Mouse (Mus musculus) thymus, postnatal 25 days (tissue): ENCODE results near the gene Rasl2-9.
"Not testable (repeated sequence)": the region's sequence is repeated elsewhere in the genome, so short reads cannot be mapped to it uniquely, and the experiment has no call there.

Experiments used
- DNase-seq: peaks from one replicate; pipeline ENCODE4 v3.0.0; 2022

Gene Rasl2-9

DNA sequence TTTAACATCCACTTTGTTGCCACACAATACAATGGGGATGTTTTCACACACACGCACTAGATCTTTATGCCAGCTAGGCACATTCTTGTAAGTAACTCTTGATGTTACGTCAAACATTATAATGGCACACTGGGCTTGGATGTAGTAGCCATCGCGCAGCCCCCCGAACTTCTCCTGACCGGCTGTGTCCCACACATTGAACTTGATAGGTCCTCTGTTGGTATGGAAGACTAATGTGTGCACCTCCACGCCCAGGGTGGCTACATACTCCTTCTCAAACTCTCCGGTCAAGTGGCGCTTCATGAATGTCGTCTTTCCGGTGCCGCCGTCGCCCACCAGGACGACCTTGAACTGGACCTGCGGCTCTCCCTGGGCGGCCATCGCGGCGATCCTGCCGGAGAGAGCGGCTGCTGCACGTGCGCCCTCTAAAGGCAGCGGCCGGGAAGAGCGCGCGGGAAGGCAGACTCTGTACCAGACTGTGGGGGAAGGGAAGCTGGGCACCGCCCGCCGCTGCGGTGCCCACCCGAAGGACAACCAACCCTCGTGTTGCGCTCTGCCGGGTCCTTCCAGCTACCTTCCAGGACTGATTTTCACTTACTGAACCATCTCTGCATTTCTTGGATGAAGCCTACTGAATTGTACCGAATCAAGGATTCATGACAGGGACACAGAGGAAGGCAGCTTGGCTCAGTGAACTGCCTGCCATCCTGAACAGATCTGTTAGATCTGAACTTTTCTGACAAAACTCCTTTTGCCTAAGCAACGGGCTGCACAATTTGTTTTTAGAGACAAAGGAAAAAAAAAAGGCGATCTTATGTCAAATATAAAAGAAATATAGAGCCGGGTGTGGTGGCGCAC is at the start of gene Rasl2-9:
Gene Rasl2-9 (minus strand): TSS at position 402 of the 858 bp plus-strand sequence.
- DNase-seq: peak; percentile 63

DNA sequence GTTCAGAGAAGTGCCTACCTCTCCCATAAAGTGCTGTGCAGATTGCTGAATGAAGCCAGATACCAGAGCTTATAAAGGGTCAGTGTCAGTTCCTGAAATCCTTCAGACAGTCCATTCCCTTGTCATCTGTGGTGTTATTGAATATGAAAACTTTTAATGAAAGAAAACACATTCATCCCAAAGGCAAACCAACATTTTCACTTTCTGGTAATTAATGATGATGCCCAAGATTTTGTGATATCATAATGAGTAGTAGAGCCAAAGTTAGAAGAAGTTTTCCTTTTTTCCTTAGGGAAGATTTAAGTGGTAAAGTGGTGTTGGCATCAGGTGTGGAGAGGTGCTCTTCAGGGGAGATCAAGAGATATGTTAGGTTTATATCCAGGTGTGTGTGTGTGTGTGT is 23.8 kb upstream of the Rasl2-9 start, which contains the start of gene Vmn1r55:
Gene Vmn1r55 (minus strand): TSS at position 101 of the 400 bp plus-strand sequence.
- not testable (repeated sequence) for DNase-seq

DNA sequence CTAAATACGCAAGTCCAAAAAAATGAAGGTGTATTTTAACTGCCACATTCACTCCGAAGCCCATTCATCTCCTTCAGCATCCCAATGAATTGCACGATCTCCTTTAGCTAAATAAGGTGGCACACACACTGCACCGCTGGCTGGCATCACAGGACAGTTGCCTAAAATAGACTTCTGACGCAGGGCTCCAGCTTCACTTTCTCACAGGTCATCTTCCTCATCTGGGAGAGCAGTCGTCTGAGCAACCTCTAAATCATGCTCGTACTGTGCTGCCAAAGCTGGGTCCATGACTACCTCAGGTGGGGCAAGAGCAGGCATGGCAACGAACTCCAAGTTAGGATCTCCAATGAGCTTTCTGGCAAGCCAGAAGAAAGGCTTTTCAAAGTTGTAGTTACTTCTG is 672 bp downstream of the Rasl2-9 start:
- DNase-seq: no peak

DNA sequence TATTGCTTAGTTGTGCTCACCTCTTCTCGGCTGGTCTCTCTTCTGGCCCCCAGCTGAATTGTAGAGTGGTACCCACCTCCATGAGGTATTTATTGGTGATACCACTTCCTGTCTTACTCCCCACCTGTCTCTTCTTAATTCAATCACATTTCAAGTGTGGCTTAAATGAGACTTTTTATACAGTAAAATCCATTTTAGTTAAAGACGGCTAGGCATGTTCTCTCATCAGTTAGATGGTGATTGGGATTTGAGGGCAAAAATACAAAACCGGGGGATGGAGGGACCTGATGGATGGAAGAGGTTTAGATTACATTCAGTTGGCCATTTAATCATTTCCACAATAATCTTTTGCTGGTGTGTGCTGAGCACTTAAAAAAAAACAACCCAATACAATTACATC is 8.9 kb downstream of the Rasl2-9 start, which contains the start of gene Rfpl4:
Gene Rfpl4 (minus strand): TSS at position 101 of the 400 bp plus-strand sequence.
- DNase-seq: no peak

DNA sequence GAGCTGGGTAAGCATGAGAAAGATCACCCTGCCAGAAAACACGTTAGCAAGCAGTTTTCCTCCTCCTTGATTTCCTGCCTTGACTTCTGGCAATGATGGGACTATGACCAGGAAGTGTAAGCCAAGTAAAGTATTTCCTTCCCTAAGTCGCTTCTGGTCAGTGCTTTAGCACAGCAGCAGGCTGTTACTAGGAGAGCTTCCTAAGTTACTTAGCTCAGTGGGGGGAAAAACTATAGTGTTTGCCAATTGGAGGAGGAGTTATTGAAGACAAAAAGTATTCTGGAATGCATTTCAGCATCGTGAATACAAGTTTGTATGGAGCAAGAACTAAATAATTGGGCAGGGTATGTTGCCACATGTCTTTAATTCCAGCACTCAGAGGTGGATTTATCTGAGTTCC is 13.0 kb downstream of the Rasl2-9 start:
- no peak for DNase-seq

DNA sequence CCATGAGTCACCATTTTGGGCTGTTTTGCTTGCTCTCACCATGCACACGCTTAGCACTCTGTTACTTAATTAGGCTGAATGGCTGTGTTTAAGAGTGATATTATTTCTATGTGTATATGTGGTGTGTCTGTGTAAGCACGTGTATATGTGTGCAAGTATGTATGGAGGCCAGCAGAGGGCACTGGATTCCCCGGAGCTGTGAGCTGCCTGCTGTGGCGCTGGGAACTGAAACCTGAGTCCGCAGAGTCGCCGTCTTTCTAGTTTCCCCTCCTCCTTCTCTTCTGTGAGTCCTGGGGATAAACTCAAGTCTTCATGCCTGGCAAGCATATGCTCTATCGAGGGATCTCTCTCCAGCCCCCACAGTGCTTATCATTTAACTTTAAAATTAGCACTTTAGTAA is 16.4 kb downstream of the Rasl2-9 start:
- DNase-seq: no peak

DNA sequence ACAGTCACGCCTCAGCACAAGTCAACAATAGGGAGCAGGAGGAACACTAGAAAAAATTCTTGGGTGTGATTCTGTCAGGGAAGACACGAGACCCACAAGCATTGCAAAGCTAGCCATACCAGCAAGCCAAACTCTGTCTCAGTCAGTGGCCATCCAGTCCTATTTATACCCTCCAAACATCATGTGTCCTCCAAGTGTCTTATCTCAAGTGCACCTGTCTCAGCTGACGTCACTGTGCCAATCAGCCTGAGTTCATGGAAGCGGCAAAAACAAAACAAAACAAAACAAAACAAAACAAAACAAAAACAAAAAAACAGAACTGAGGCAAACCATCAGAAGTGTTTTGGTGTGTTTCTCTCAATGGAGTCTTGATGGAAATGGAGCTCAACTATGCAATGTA is 17.5 kb downstream of the Rasl2-9 start:
- no peak for DNase-seq

DNA sequence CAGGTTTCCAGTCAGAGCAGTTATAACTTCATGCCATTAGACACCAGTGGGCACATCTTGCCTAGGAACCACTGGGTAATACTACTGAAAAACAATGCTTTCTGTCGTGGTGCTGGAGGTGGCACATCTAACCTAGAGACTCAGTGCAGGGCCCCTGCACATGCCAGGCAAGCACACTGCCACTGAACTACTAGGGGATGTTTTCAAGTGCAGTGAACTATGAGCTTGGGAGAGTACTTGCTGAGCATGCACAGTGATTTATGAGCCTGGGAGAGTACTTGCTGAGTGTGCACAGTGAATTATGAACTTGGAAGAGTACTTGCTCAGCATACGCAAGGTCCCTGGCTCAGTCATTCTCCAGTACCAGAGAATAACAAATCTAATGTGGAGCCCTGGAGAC is 23.2 kb downstream of the Rasl2-9 start:
- DNase-seq: no peak

DNA sequence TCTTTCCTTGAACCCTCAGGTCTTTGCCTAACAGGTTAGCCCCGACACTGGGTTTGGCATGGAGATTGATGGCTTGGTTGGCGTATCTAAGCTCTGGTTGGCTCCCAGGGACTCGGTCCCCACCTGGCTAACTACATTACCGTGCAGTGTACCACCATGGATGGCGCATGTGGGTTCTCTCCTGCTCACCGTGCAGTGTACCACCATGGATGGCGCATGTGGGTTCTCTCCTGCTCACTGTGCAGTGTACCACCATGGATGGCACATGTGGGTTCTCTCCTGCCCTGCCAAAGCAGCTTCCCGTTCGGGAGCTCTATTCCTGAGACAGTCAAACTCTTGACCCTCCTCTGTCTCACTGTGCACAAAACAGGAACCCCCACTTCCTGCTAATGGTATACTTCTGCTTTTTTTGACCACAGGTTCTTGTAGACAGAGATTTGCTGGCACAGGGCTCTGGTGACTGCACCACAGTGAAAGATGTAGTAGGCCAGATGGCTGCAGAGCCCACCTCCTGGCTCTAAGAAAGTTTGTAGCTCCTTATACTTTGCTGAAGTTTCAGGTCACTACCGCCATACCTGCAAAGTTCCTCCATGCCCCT is 24.6 kb downstream of the Rasl2-9 start:
- no peak for DNase-seq

DNA sequence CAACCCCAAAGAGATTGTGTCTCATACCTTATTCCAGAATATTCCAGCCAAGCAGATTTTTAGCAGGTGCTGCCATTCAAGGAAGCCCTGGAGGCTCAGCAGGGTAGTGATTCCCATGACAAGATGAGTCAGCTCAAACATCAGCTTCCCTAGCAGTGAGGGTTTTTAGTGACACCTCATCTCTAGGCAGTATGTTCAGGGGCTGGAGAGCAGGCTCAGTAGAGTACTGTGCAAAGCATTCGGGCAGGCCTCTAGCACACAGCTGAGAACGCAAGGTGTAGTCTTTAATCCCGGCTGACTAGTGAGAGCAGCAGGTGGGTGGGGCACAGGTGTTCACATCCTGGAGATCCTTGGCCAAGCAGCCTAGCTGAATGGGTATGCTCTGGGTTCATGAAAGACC is 26.0 kb downstream of the Rasl2-9 start:
- DNase-seq: no peak

DNA sequence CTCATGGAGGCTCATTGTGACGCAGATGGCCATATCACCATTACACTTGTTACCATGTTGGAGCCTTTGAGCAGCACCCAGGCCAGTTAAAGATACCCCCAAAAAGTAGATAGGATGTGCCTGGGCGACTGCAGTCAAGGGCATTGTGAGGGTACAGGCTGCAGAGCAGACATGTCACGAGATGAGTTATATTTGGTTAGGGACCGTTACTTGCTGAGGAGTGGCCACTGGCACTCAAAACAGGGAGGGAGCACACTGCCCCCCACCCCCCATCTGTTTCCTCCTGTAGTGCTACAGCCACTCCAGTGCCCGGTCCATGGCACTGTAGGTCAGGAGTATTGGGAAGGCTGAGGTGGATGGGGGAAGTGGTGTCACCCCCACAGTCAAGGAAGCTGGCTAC is 27.0 kb downstream of the Rasl2-9 start:
- DNase-seq: no peak

DNA sequence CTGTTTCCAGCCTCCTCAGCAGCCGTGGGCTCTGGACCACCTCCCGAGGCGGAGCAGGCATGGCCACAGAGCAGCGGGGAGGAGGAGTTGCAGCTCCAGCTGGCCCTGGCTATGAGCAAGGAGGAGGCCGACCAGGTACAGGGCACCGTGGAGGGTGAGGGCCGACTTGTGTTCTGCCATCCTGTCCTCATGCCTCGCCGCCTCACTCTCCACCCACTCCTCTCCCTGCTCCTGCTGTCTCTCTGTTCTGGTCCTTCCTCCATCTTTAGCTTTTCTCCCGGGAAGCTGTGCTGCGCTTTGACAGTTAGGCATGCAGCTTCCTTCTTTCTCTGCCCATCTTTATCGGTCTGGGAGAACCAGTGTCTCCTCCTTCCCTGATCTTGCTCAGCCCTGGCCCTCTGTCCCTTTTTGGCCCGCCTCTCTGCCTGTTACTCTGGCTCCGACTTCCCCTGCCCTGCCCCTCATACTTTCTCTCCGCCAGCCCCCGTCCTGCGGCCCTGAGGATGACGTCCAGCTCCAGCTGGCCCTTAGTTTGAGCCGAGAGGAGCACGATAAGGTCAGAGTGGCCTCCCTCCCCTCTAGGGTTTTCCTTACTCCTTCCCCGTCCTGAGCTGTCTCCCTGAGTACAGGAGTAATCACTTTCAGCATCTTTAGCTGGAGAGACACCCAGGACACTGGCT is 32.8 kb downstream of the Rasl2-9 start:
- DNase-seq: no peak

DNA sequence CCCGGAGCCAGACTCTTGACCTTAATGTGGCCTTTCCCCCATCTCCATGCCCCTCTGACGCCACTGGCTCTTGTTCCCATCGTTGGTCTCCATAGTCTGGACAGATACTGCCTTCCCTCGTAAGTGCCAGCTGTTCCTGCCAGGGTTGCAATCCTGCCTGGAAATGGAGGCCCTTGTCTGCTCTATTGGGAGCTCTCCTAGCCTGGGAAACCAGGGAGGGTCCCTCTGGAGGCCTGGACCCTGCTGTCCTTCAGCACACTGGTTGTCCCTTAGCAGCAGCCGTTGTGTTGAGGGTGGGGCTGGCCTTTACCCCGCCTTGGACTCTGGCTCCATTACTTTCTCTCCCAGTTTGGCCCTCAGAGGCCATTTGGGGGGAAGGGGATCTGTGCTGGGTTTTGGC is 33.4 kb downstream of the Rasl2-9 start:
- no peak for DNase-seq

DNA sequence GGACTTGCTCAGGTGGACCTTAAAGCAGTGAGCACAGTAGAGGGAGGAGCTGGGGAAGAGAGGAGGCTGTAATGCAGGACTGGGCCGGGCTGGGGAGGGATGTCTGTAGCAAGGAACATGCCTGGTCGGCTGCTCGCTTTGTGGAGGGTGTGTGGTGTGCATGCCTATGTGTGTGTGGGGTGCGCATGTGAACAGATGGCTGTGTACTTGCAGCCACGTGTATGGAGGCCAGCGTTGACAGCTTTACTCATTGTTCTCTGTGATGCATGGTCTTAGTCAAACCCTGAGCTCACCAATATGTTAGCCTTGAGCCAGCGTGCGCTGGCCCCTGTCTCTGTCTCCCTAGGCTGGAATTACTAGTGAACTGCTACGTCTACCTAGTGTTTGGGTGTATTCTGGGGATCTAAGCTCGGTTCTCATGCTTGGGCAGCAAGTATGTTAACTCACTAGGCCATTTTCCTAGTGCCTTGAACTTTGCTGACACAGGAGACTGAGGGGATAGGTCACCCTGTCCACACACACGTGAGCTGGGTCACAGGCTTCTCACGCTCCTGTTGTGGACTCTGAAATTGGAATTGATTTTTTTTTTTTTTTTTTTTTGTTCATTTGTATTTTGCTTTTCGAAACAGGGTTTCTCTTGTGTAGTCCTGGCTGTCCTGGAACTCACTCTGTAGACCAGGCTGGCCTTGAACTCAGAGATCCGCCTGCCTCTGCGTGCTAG is 34.6 kb downstream of the Rasl2-9 start:
- DNase-seq: no peak

DNA sequence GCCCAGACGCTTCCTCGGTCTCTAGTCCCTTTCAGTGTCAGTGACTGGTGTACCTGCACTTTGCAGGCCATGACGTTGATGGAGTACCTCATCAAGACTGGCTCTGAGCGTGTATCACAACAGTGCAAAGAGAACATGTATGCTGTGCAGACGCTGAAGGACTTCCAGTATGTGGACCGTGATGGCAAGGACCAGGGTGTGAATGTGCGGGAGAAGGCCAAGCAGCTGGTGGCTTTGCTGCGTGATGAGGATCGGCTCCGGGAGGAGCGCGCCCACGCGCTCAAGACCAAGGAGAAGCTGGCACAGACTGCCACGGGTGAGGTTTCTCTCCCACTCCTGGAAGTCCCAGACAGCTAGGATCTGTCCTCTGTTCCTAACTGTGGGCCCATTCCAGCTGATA is 35.9 kb downstream of the Rasl2-9 start:
- DNase-seq: no peak

DNA sequence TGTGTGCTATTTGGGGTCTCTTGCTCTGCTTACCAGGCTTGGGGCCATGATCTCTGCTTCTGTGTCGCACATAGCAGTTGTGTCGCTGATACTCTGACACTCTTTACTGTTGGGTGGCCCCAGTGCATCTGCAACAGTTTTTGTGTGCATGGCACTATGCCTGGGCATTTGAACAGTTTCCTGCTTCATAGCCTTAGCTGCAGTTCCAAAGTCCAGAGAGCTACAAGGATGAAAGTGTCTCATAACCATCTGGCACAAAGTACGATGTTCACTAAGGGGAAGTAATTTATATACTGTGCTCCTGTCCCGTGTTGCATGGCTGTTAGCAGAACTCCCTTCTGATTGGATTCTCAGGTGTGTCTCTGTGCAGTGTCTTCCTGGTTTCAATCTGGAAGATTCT is 37.9 kb downstream of the Rasl2-9 start:
- DNase-seq: no peak

DNA sequence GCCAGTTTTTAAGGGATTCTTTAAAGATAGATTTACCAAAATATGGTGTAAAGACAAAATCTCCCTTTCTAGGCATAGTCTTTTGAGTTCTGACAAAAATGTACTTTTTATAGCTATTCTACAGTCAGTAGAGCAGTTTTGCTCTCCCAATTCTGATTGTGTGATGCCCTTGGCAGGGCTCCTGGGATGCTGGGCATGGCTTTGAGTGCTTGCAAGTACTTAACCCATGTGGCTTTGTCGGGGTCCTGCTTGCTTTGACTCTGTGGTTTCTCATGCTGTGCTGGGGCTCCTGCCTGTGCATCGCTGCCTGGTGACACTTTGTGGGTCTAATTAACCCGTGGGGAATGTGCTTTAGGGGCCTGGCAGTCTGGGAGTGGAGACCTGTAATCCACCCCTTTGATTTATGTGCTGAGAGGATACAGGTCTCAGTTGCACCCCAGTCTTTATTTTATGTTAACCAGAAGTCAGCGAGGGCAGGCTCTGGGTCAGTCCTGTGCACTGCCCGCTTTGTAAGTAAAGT is 38.8 kb downstream of the Rasl2-9 start:
- no peak for DNase-seq

DNA sequence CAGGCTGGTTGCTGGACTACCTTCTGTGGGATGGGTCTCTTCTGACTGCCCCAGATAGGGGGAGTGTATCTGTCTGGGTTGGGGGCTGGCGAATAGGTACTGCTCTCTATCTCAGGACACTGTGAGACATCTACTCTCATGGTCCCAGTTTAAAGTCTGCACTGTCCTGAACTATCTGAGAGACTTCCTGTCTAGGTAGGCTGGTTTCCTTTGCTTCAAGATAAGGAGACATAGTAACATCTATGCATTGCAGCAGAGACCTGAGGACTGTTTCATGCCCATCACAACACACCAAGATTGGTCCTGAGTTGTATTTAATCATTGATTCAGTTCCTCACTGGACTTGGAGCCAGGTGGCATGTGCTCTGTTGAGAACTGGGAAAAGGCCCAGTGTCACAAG is 40.2 kb downstream of the Rasl2-9 start:
- no peak for DNase-seq

DNA sequence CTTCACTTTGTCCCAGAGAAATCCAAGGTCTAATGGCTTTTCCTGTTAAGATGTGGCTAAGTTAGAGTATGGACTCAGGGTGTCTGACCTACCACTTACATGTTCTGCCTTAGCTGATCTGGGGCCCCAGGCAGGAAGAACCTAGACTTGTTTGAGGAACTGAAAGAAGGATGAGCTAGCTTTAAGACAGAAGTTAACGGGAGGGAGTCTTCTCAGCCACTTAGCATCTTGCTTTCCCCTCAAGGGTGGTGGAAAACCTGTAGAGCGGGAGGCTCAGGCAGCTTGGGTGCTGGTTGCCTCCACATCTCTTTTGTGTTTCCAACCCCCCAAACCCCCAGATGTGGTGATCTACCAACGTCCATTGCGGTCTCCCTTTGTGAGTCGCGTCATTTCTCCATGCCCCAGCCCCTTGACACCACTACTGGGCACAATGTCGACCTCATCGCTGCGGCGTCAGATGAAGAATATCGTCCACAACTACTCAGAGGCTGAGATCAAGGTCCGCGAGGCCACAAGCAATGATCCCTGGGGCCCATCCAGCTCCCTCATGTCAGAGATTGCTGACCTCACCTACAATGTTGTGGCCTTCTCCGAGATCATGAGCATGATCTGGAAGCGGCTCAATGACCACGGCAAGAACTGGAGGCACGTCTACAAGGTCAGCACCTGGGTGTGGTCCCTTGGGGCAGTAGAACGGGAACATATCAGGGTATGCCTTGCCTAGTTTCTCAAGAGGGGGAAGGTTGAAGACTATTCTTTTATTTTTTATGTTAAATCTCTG is 42.2 kb downstream of the Rasl2-9 start:
- DNase-seq: no peak

DNA sequence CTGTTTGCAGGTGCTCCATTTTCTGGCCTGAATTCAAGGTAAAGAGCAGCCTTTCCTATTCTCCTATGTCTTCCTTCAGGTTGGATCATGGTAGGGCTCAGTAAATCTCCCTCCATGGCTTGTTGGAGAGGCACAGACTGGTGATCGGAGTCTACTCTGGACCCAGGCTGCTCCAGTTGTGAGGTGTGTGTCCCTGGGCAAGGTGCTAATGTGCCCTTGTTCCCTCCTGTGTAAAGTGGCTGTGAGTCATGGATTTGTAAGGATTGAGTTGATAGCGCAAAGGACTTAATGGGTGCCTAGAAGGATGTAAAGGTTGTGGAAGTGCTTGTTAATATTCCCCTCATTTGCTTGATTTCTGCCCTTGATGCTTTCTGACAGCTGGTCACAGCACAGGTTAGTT is 43.8 kb downstream of the Rasl2-9 start:
- DNase-seq: no peak

DNA sequence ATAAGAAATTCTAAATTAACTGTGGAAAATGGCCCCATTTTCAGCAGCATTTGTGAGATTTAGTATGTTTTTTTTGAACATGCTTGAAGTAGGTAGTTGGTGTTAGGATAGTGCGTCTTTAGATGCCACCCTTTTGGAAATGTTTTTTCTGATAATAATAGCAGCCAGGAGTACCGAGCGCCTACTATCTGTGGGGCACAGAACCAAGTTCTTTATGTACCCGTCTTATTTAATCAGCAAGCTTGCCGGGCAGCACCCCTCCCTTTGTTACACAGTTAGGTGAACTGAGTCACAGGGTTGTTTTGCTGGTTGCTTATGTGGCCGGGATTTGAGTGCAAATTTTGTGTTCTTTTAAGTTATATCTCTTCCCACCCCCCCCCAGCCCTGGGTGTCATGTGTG is 44.5 kb downstream of the Rasl2-9 start:
- no peak for DNase-seq

DNA sequence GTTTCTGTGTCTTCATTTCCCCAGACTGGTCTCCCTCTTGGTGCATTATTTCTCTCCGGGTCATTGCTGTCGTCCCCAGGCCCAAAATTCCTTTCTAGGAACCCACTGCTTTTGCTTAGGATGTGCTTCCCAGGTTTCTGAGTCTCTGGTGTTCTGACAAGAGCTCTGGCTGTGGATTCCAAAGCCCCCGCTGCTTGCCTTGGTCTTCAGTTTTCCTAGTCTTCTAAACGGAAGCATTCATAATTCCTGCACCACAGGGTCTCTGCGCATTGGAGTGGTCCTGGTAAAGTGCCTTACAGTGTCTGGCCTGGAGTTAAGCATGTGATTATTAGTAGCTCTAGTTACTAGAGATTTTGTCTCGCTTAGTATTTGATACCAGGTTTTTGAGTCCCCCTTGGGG is 44.9 kb downstream of the Rasl2-9 start:
- DNase-seq: no peak
